Mouse (Mus musculus): ENCODE data around the gene Zfp36l1. TPM values are rescaled to one million over a fixed set of nuclear protein-coding genes. Genes with fewer than 3 reads are reported as not detected.
A peak's percentile ranks its signal among the peaks of the same experiment; 100 is the strongest.

The Zfp36l1 gene
- polyA plus RNA-seq, 1 experiment: 58.3 TPM

DNA sequence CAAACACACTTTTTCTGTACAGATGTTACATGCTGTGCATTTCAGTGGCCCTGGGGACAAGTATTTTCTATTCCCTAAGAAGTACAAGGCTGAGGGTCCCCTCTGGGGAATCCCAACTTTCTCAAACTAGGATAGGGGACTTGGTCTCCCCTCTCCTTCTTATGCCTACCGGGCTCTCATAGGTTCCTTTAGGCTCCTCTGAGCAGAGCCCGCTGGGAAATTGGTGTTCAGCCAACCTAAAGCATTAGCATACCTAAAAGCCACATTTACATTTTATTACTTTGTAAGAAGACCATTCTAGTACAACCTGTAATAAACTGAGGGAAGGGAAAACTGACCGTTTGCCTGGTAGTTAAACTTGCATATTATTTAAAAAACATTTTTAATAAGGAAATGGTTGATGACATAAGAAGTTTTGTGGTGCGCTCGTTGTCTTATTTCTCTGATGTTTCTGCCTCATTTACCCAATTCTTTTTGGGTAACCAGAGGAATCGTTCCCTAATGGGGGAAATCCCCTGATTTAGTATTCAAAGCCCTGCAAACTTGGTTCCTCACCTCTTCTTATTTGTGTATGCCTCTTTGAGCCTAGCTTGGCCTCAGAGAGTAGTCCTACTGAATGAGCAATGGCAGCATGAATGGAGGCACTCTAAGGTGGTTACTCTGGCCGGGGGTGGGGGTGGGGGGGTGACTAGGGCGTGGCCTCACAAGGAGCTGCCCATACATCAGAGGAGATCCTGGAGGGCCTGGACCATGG is 42.1 kb downstream of the Zfp36l1 start:
- DNase-seq (ENCODE audit: low read depth): no peak

DNA sequence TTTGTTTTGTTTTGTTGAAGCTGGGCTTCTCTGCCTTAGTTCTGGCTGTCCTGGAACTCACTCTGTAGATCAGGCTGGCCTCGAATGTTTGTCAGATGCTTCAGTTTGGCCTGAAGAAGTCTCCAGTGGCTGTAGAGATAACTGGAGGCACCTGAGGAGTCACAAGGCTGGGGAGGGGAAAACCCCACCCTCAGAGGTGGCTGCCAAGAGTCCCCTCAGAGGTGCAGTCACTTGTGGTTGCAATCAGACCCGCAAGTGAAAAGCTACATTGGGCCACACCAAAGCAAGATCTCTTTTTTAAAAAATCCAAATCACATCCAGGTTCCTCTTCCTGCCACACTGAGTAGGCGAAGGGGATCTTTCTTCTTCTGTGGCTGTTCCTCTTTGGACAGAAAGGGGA is 43.8 kb downstream of the Zfp36l1 start:
- DNase-seq (ENCODE audit: low read depth): no peak

DNA sequence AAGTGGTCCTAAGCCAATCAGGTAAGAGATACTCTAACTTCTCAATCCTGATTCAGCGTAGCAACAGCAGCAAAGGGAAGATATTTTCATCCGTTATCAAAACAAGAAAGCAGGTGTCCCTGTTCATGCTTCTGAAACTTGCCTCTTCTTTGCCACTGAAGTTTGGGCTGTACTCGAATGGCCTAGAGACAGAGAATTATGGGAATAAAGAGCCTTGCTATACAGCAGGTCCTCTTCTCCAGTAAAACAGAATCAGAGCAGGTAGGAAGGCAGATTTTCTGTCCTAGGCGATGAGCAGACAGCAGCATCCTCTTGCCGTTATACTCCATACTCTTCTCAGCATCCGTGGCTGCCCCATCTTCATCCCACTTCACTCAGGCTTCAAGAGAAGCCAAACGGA is 44.8 kb downstream of the Zfp36l1 start:
- DNase-seq (ENCODE audit: low read depth): no peak

DNA sequence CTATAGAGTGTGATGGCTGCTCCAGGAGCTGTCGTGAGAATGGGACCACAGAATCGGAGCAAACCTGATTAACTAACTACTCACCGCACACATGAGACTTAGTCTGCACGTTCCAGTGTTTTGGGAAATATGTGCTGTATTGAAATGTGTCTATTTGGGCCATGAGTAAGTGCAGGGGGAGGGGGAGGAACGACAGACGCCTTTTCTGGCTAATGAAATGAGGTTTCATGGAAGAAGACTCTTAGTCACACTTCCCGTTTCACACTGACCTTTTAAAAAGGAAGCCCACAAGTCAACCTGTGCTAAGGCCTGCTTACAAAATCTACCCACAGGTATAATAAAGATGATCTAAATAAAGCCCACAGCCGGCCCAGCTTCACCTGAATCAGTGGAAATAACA is 47.8 kb downstream of the Zfp36l1 start:
- no peak for DNase-seq (ENCODE audit: low read depth)

DNA sequence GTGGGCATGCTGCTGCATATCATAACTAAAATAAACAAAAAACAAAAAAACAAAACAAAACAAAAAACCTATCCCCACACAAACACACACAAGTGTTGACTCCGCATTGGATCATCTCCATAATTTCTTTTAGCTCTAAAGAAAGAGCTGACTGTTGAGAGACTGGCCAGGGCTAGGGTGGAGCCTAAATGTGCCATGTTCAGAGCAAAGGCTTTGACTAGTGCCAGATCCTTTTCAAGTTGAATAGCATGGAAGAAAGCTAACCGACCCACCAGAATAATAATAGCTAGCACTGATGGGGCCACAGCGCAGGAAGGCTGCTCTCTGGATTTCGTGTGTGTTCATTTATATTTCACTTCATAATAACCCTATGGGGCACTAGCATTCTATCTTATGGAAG is 48.5 kb downstream of the Zfp36l1 start:
- no peak for DNase-seq (ENCODE audit: low read depth)

DNA sequence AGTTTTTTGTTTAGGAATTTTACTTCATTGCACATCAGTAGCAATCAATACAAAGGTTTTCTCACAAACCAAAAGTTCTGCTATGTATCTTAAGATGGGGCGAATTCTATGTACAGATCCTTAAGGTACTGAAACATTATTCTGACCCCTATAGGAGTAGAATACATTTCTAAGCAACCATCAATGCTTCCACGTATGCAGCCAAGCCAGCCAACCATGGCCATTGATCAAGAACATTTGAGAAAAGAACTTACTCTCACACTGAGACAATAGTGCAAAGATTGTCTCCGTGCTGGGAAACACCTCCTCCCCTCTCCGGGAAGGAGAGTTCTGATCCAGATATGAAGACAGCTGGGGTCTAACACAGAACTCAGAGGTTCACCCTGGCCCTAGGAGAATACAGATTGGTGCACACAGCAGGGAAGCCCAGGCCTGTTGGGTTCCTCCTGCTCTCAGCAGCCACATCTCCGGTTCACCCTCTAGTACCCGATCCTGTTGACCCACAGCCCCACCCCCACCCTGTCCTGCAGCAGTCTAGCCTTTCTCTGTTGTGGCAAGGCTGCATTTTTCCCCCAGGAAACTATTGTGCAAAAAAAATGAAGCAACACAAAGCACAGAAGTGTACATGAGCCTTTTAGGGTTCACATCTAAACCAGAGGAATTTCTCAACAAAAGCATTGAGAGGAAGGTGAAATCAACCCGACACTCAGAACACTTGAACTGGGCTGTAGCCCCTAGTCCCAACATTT is 49.2 kb downstream of the Zfp36l1 start:
- peak; percentile 60 for DNase-seq (ENCODE audit: low read depth)

DNA sequence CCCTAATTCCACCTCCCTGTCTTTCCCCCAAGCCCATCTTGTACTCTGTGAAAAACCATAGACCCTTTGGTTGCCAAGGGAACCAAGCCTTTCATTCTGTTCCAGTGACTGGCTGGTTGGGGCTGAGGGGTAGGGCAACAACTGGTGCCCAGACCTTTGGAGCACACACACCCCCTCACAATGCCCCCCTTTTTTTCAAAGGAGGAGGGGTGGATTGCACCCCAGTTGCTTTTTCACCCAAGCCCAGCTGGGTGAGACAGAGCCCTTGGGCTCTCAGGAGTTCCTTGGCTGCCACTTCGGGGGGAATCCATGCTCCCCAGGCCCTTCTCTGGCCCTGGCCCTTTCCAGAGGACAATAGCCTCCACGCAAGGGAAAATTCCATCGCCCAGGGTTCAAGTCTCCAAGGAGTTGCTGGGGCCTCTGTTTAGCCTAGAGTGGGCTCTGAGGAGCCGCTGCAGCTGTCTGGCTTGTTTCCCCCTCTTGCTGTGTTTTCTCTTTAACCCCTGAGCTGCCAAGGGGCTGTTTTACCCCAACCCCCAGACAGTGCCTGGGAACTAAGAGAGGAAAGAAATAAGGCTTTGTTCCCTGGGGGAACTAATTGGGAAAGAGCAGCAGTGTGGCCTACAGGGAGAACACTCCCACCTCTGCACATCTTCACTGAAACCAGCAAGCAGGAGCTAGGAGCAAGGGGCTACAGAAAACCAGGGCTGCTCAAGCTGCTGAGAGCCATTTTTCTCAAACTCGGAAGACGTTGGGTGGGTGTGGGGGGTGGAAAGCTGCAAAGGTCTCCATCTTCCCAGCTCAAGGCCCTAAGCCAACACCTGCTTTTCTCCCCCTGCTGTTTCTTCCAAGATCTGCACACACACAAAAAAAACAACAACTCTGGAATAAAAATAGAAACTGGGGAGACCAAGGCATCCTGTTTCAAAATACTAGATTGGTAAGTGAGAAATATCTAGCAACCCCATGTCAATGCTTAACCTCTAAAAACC is 50.1 kb downstream of the Zfp36l1 start:
- DNase-seq (ENCODE audit: low read depth): no peak

DNA sequence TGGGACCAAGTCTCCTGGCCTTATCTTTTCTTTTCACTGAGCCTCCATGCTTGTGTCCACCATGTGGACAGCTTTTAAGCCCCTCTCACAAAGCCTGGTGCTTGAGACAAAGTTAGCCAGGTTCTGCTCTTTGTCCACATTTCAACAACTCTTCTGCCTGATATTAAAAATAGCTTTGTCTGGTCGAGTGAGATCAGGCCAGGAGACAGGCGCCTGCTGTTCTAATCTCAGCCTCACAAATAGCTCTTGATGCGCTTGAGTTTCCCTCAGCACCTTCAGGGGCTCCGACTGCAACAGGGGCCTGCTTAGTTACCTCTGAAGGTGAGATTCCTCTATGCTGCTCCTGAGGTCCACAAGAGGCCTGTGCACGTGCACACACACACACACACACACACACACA is 51.0 kb downstream of the Zfp36l1 start:
- no peak for DNase-seq (ENCODE audit: low read depth)

DNA sequence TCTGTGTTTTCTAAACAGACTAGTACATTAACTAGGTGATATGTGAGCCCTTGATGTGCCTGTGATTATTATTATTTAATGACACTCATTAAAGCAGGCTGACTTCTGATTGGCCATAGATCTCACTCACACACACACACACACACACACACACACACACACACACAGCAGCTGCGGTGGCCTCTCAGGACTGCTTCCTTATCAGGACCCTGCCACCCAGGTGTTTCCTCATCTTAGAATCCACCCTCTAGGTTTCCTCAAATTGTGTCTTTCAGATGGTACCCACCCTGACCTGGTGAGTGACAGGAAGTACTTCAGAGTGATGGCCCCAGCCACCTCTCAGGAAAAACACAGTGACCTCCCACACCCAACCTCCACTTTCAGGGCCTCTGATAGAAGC is 52.0 kb downstream of the Zfp36l1 start:
- DNase-seq (ENCODE audit: low read depth): no peak

DNA sequence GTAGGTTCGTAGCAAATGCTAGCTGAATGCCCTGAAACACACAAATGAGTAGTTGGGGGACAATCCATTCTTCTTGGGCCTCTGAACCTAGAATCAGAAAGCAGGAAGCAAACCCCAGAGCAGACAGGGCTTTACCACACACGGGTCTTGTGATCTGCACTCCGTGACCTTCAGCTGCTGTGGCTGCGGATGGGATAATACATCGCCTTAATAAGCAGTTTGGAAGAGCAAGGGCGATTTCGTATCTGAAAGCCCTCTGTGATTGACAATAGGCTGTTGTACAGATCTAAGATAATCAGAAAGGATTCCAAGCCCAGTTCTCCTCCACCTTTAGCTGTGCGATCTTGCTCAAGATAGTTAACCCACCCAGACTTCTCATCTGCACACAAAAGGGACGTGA is 52.5 kb downstream of the Zfp36l1 start:
- DNase-seq (ENCODE audit: low read depth): no peak

DNA sequence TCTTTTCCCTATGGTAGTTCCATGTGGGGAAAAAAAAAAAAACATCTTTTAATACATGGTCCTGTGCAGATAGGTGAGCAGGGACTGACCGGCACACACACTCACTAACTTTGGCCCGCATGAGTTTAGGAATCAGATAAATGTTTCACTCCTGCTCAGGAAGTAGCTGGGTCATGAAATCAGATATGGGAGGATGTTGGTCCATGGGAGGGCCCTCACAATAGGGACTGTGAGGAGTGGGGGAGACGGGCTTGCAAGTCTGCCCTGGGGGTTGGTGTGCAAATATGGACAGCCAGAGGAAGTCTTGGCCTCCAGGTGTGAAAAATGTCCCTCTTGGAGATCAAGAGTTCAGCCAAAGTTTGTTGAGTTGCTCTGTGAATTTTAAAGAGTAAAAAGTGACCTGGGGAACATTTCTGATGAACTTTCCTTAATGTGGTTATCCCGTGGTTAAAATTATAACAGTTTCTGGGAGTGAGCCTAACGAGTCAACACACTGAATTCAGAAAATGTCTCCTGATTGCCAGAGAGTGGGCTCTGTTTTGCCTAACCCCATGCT is 53.0 kb downstream of the Zfp36l1 start:
- no peak for DNase-seq (ENCODE audit: low read depth)

Other genes with a start within 250 kb of the Zfp36l1 start
- 57.6 and 70.9 TPM in 2 replicates for gene Actn1, start 147.4 kb upstream of the Zfp36l1 start, polyA plus RNA-seq (2012; rRNA removed)